Mouse (Mus musculus) midbrain, postnatal 0 days (tissue): ENCODE measurements around the gene Eed. TPM values are rescaled to one million over a fixed set of nuclear protein-coding genes. Genes with fewer than 3 reads are reported as not detected.

Experiments
- ATAC-seq: fragments of 200-750 bp; cut with Nextera tagmentation; 2 replicates; pipeline ENCODE4 v1.8.0; 2017; ENCODE audit warnings: moderate number of reproducible peaks, mild to moderate bottlenecking, moderate TSS enrichment, moderate library complexity; ENCODE audit not compliant: low FRiP score
- DNase-seq: peaks from one replicate; pipeline ENCODE4 v3.0.0-alpha.2; 2015; ENCODE audit warnings: low spot score
- H3K27ac ChIP-seq: fragments of 300-500 bp; sonication (generic); 2 replicates; pipeline ENCODE4 v1.5.1; 2014; ENCODE audit warnings: low read depth, mild to moderate bottlenecking, low read length, mixed read lengths
- H3K27me3 ChIP-seq: fragments of 300-500 bp; sonication (generic); 2 replicates; pipeline ENCODE4 v1.6.1; 2014; ENCODE audit warnings: low read length, control low read depth, mixed read lengths; ENCODE audit not compliant: insufficient read depth
- H3K36me3 ChIP-seq: fragments of 300-500 bp; sonication (generic); 2 replicates; pipeline ENCODE4 v1.6.1; 2014; ENCODE audit warnings: low read length, control low read depth, mixed read lengths; ENCODE audit not compliant: insufficient read depth
- H3K4me1 ChIP-seq: fragments of 300-500 bp; sonication (generic); 2 replicates; pipeline ENCODE4 v1.6.1; 2014; ENCODE audit warnings: mild to moderate bottlenecking, control low read depth, antibody characterized with exemption, low read length, mixed read lengths; ENCODE audit not compliant: insufficient read depth
- H3K4me2 ChIP-seq: fragments of 300-500 bp; sonication (generic); 2 replicates; pipeline ENCODE4 v1.6.1; 2014; ENCODE audit warnings: low read depth, mild to moderate bottlenecking, low read length, mixed read lengths; ENCODE audit not compliant: poor library complexity, severe bottlenecking
- H3K4me3 ChIP-seq: fragments of 300-500 bp; sonication (generic); 2 replicates; pipeline ENCODE4 v1.5.1; 2014; ENCODE audit warnings: low read depth, mild to moderate bottlenecking, low read length, moderate library complexity
- H3K9ac ChIP-seq: fragments of 300-500 bp; sonication (generic); replicated peaks from 2 replicates; pipeline ENCODE4 v1.6.1; 2014; ENCODE audit warnings: mild to moderate bottlenecking, low read length, moderate library complexity, mixed read lengths; ENCODE audit not compliant: poor library complexity, severe bottlenecking
- H3K9me3 ChIP-seq: fragments of 300-500 bp; sonication (generic); 2 replicates; pipeline ENCODE4 v1.6.1; 2016; ENCODE audit warnings: low read length, control low read depth
- CTCF ChIP-seq: IDR thresholded peaks from 2 replicates; pipeline ENCODE4 v1.5.1; 2016; ENCODE audit warnings: antibody characterized with exemption, mild to moderate bottlenecking
- WGBS: fragments of 180-500 bp; shearing (Covaris S2); extraction: QIAGEN DNeasy Blood & Tissue Kit; methylation state at CpG from one replicate; pipeline ENCODE4 v1.1.7; 2014; 5-methylcytosine and 5-hydroxymethylcytosine counted together
- polyA plus RNA-seq: library from polyadenylated mRNA; unstranded; fragments of >200 nt; fragmentation: Nextera tagmentation; extraction: Ambion mirVana; gene quantifications from 2 replicates; pipeline ENCODE4 v1.2.1, GENCODE M21; 2015
- total RNA-seq: library from RNA; depleted of rRNA; stranded (reverse); fragments of >200 nt; gene quantifications from 2 replicates; pipeline ENCODE4 v1.2.3, GENCODE M21; 2014; rRNA removed

Eed gene
- total RNA-seq (25.4 and 29.5 TPM in 2 replicates), polyA plus RNA-seq (14.3 and 18.0 TPM in 2 replicates)

- DNase-seq (peak; percentile 97), ATAC-seq (peak; percentile 93)
- H3K4me1 ChIP-seq: 0 out of 2 replicates have a peak, but pooled peaks cover 3% of the 10 kb centered on the region
- H3K4me2 ChIP-seq: peak within 1 kb of the TSS; percentile 92
- peak within 1 kb of the TSS; percentile 86 for H3K4me3 ChIP-seq
- under 1% methylated on average over 82 of the region's 87 CpGs for WGBS
- TF ChIP-seq CTCF: no peak
- peak within 1 kb of the TSS; percentile 84 for H3K9ac ChIP-seq
- no peaks in the 10 kb centered on the region for H3K36me3 ChIP-seq
- H3K27ac ChIP-seq: peak within 1 kb of the TSS; percentile 100
- no peaks in the 10 kb centered on the region for H3K27me3 ChIP-seq
- H3K9me3 ChIP-seq: no peaks in the 10 kb centered on the region
Observed at GRCm38 (mm10) chr7:89980485-89981422, at the start of gene Eed. Gene Eed, minus strand, starts transcription at chr7:89980983.

- Histone ChIP-seq H3K4me1 (peaks cover 19% of the 10 kb centered on the region), H3K36me3 (no peaks in the 10 kb centered on the region), H3K4me3 (no peak overlapping the region), H3K9me3 (no peaks in the 10 kb centered on the region), H3K27ac (peak overlapping the region; percentile 80), H3K27me3 (no peaks in the 10 kb centered on the region), H3K9ac (peak overlapping the region; percentile 19; the same call in 1 of the 2 replicates), H3K4me2 (peak overlapping the region; percentile 28)
- WGBS: 29% methylated on average over 20 of the region's 20 CpGs
- peak; percentile 17 for DNase-seq
- ATAC-seq: peak; percentile 59
- TF ChIP-seq CTCF: no peak
Observed at GRCm38 (mm10) chr7:90029548-90030485, 49.0 kb upstream of the Eed start.

- H3K27me3 ChIP-seq: no peaks in the 10 kb centered on the region
- no peak for TF ChIP-seq CTCF
- peak overlapping the region; percentile 28 for H3K4me2 ChIP-seq
- no peak overlapping the region for H3K4me3 ChIP-seq
- H3K9ac ChIP-seq: no peak overlapping the region
- peak; percentile 89 for ATAC-seq
- peak overlapping the region; percentile 80 for H3K27ac ChIP-seq
- 3% methylated on average over 8 of the region's 8 CpGs for WGBS
- H3K36me3 ChIP-seq: no peaks in the 10 kb centered on the region
- H3K4me1 ChIP-seq: peaks cover 19% of the 10 kb centered on the region
- no peaks in the 10 kb centered on the region for H3K9me3 ChIP-seq
- DNase-seq: peak; percentile 93
Observed at GRCm38 (mm10) chr7:90028888-90029547, 48.2 kb upstream of the Eed start.

- no peak overlapping the region for H3K9ac ChIP-seq
- no peak for ATAC-seq
- no peak overlapping the region for H3K27ac ChIP-seq
- 51% methylated on average over 6 of the region's 6 CpGs for WGBS
- no peak for DNase-seq
- H3K9me3 ChIP-seq: no peaks in the 10 kb centered on the region
- H3K36me3 ChIP-seq: no peaks in the 10 kb centered on the region
- H3K4me1 ChIP-seq: peaks cover 12% of the 10 kb centered on the region; the same call in 1 of the 2 replicates
- no peak overlapping the region for H3K4me2 ChIP-seq
- H3K4me3 ChIP-seq: no peak overlapping the region
- no peak for TF ChIP-seq CTCF
- no peaks in the 10 kb centered on the region for H3K27me3 ChIP-seq
Observed at GRCm38 (mm10) chr7:90024975-90025374, 44.2 kb upstream of the Eed start.

GRCm38 (mm10) chr7:90022974-90023707, 42.4 kb upstream of the Eed start:
- H3K36me3 ChIP-seq: no peaks in the 10 kb centered on the region
- TF ChIP-seq CTCF: no peak
- H3K9ac ChIP-seq: no peak overlapping the region
- no peak overlapping the region for H3K27ac ChIP-seq
- H3K9me3 ChIP-seq: no peaks in the 10 kb centered on the region
- no peak; the same call in 1 of the 2 replicates for ATAC-seq
- no peak overlapping the region for H3K4me2 ChIP-seq
- no peaks in the 10 kb centered on the region for H3K4me1 ChIP-seq
- no peak overlapping the region for H3K4me3 ChIP-seq
- H3K27me3 ChIP-seq: no peaks in the 10 kb centered on the region
- WGBS: 54% methylated on average over 8 of the region's 9 CpGs
- DNase-seq: no peak
